Mouse (Mus musculus) erythroblast, embryonic 14.5 days (primary cell): ENCODE measurements around the gene Arhgdia.

Experiments
- GATA1 ChIP-seq: IDR thresholded peaks from 2 replicates; pipeline ENCODE4 v1.6.1; 2012; ENCODE audit warnings: low read length, inconsistent platforms, mixed read lengths
- TAL1 ChIP-seq: IDR thresholded peaks from 3 replicates; pipeline ENCODE4 v1.6.1; 2012; ENCODE audit warnings: low read length, inconsistent platforms, mixed read lengths

DNA sequence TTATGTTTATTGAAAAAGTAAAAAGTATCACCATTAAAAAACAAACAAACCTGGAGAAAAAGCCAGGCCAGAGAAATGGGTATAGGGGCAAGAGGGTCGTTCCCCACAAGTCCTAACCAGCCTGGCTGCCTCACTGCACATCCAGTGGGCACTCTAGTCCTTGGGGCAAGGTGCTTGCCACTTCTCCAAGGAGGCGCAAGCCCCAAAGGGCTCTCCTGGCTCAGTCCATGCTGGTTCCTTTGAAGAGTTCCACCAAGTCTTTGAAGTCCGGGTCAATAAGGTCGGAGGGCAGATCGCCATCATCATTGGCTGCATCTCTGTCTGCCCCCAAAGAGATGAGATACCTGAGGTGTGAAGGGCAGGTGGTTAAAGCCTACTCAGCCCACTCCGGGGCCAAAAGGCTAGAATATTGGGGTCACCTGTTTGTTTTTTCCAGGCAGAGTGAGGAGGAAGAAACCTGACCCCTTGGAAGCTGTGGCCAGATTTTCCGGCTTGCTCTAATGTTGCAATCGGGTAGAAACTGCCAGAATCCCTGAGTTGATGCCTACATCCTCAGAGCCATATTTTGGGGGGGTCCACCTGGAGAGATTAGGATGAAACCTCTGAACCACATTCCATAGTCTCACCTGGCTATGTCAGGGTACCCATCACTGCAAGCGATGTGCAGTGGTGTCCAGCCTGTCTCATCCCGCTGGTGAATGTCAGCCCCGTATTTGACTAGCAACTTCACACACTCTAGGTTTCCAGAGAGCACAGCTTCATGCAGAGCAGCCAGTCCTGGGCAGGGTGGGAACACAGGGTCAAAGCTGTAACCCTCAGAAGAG, 31.2 kb downstream of the Arhgdia start:
- TF ChIP-seq TAL1 = no peak
- TF ChIP-seq GATA1 = no peak
